Mouse (Mus musculus): ENCODE data around the gene 4930404N11Rik.

Gene 4930404N11Rik

GRCm38 (mm10) chr10:81327959-81328358, 37.7 kb downstream of the 4930404N11Rik start:
- DNase-seq = no peak

DNA sequence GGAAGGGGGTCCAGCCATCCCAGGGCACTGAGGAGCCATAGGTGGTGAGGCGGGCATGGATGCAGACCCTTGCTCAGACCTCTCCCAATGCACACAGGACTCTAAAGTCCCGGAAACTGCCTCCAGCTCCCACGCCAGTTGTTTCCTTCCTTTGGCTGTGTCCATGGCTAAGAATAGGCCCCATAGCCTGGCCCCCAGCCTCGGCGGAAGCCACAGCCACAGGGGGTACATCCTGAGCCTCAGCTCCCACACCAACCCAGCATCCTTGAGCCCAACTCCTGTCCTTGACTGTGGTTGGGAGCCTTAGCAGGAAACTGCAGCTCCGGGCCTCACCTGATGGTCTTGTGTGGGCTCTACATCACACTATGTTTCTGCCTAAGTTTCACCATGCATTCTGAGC, 38.8 kb downstream of the 4930404N11Rik start:
- DNase-seq = no peak

- DNase-seq = no peak
These were observed 39.8 kb downstream of the 4930404N11Rik start for GRCm38 (mm10) chr10:81325781-81326180.

DNA sequence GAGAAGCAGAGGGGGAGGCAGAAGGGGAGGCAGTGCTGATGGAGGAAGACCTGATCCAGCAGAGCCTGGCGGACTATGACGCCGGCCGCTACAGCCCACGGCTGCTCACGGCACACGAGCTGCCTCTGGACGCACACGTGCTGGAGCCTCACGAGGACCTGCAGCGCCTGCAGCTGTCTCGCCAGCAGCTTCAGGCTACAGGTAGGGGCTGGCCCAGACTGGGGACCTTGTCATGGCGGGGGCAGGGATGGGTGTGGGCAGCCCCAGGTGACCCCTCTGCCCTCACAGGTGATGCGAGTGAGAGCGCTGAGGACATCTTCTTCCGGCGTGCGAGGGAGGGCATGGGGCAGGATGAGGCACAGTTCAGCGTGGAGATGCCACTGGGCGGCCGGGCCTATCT, 40.4 kb downstream of the 4930404N11Rik start:
- DNase-seq = no peak

- DNase-seq = no peak
These were observed 41.7 kb downstream of the 4930404N11Rik start for GRCm38 (mm10) chr10:81323791-81324530.

GRCm38 (mm10) chr10:81323141-81323775, 42.4 kb downstream of the 4930404N11Rik start:
- no peak for DNase-seq

GRCm38 (mm10) chr10:81322444-81322843, 43.2 kb downstream of the 4930404N11Rik start:
- no peak for DNase-seq

DNA sequence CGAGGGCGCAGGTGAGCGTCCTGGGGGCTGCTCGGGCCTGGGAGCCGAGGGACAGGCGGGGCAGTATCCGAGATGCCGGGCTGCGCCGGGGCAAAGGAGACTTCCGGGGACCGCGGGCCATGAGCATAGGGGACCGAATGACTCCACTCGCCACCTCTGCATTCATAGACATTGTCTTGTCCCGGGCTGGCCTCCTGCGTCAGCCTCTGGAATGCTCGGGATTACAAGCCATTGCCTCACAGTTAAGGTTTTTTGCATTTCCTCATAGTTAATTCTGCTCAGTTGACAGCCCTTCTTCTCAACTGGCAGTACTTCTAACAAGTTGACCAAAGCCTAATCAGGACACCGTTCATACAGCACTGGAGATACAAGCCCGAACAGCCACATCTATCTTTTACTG, 44.2 kb downstream of the 4930404N11Rik start:
- DNase-seq = no peak

DNA sequence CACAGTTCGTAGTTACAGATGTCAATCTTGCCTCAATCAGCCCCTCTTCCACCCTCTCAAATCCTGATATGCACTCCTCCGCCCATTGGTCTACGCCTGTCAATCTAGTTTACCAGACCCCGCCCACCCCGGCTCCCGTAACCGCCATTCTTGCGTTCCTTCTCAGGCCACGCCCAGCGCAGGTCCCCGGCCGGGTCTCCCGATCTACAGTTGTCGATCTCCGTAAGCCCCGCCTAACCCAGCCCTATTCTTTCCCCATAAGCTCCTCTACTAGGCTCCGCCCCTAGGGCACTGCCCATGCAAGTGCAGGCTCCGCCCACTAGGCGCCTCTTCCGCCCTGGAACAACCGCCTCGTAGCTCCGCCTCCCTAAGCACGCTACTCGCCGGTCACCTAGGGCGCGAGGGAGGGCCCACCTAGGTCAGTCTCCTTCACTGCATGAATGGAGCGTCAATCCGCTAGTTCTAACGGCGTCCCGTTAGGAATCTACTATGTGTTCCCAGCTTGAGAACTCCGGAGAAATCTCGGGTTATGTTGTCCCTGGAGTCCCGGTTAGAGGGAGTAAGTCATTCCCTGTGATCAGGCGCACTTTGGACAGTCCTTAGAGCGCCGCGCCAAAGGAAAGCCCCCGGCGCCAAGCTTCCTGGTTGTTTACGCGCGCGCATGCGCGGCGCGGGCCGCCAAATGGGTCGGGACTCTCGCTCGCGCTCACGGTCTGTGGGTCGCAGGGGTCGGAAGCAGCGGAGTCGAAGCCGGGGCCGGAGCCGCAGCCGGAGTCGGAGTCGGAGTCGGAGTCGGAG, 44.9 kb downstream of the 4930404N11Rik start, which contains the start of gene Cactin:
TSS of gene Cactin (plus strand) at position 554 of the 798 bp plus-strand sequence.
- peak; percentile 99 for DNase-seq

- no peak for DNase-seq
These were observed 45.7 kb downstream of the 4930404N11Rik start for GRCm38 (mm10) chr10:81319741-81320549.

DNA sequence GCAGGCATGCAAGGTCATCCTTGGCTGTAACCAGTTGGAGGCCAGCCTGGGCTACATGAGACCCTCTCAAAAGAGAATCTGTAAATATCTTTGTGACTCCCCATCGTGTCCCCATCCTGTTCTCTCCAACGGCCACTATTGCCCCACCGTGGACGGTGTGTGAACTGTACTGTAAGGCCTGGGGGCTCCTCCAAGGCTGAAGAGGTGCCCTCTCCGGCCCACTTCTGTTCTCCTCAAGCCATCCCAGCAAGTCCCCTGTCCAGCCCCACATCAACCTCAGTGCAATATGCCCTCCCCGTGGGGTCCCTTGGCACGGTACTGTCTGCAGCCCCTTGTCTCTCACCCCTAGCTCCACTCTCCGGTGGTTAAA, 46.3 kb downstream of the 4930404N11Rik start:
- DNase-seq = no peak

DNA sequence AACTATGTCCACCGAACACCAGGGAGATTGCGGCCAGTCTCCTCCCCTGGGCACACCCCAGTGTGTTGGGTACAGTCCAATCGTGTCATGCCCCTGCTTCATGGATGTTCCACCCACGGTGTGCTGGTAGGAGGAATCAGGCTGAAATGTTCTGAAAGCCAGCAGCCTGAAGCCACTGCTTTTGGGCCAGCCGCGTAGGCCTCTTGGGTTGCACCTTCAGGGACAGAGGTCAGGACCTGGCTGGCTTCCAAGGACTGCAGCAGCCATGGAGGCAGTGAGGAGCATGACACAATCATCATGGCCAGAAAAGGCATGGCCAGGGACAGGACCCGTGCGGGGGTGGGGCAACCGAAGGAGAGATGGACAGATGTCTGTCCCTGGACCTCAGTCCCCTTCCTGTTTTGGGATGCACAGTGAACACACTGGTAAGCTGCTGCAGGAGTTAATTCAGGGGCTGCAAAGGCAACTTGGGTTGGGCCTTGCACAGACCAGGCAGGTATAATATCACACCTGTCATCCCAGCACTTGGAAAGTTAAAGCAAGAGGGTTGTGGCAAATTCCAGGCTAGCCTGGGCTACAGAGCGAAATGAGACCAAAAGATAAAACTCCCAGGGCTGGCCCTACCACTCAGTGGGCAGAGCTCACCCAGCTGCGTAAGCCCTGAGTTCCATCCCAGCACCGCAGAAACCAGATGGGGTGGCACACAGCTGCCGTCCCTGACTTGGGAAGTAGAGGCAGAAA, 46.9 kb downstream of the 4930404N11Rik start:
- no peak for DNase-seq

- DNase-seq = no peak
These were observed 48.3 kb downstream of the 4930404N11Rik start for GRCm38 (mm10) chr10:81317273-81317672.

- DNase-seq = no peak
These were observed 49.1 kb downstream of the 4930404N11Rik start for GRCm38 (mm10) chr10:81316338-81317060.

- no peak for DNase-seq
These were observed 50.0 kb downstream of the 4930404N11Rik start for GRCm38 (mm10) chr10:81315587-81315986.

DNA sequence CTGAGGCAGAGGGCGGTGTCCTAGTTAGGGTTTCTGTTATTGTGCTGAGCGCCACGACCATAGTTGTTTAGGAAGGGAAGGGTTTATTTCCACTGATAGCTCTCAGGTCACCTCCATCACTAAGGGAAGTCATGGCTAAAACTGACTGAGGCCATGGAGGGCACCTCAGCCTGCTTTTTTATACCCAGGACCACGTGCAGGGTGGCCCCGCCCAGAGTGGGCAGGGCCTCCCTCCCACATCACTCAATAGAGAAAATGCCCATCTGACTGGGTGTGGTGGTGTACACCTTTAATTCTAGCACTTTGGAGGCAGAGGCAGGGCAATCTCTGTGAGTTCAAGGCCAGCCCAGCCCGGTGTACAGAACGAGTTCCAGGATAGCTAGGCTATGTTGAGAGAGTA, 51.4 kb downstream of the 4930404N11Rik start:
- no peak for DNase-seq

DNA sequence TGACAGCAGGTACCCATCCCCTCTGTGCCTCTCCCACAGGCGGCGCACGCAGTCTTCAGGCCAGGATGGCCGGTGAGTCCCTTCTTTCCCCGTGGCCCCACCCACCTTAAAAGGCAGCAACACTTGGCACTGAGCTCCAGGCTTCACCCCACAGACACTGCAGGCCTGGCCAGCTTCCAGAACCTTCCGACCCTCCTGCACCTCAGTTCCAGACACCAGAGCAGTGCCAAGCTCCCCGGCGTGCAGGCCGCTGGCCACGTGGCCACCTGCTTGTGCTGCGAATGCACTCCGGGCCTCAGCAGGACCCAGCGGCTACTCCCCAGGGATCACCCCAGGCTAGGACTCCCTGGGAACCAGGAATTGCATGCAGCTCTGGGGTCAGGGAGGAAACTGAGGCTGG, 52.0 kb downstream of the 4930404N11Rik start:
- no peak for DNase-seq
